Mouse (Mus musculus) stomach, postnatal 0 days (tissue): ENCODE results near the gene Mtap.

Experiments used
- CTCF ChIP-seq: IDR thresholded peaks from 2 replicates; pipeline ENCODE4 v1.5.1; 2016; ENCODE audit warnings: antibody characterized with exemption, low read depth, mild to moderate bottlenecking, moderate library complexity
- EP300 ChIP-seq: optimal IDR thresholded peaks from 2 replicates; pipeline ENCODE3; 2016; ENCODE audit warnings: antibody characterized with exemption

- TF ChIP-seq CTCF (no peak), EP300 (no peak)
Observed at GRCm38 (mm10) chr4:89200806-89201205, 63.9 kb downstream of the Mtap start.
